Mouse (Mus musculus) embryonic fibroblast, embryonic 13.5 days (primary cell): ENCODE data around the gene Wnt3a.
A peak's percentile ranks its signal among the peaks of the same experiment; 100 is the strongest.

Experiments
- CTCF ChIP-seq: IDR thresholded peaks from 2 replicates; pipeline ENCODE4 v1.5.1; 2011; ENCODE audit warnings: mild to moderate bottlenecking, control low read depth, low read length, moderate library complexity, borderline replicate concordance; ENCODE audit not compliant: insufficient read depth
- POLR2A ChIP-seq: IDR thresholded peaks from 2 replicates; pipeline ENCODE4 v1.6.1; 2011; ENCODE audit warnings: low read depth, mild to moderate bottlenecking, control low read depth, low read length, moderate library complexity

DNA sequence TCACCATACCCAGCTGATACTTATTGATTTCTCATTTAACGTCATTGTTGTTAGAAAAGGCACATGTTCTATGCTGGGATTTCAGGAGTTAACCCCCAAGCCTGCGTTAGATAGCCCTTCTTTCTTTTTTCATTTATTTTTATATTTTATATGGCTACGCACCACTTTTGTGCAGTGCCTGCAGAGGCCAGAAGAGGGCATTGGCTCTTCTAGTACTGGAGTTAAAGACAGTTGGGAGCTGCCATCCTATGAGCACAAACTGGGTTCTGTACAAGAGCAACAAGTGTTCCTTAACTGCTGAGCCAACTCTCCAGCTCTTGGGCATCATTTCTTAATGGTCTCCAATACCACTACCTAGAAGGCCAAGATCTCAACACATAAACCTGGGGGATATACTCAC is 9.6 kb upstream of the Wnt3a start:
- TF ChIP-seq CTCF (0 out of 2 replicates have a peak, but pooled peaks have one; percentile 9), POLR2A (no peak)
